Mouse (Mus musculus) layer of hippocampus, adult 6 months (tissue): ENCODE data around the gene Rnf146. TPM values are rescaled to one million over a fixed set of nuclear protein-coding genes. Genes with fewer than 3 reads are reported as not detected.

Experiments used
- long read RNA-seq, 2 experiments: library from polyadenylated mRNA; unstranded; transcript quantifications; one replicate each; pipeline ENCODE4 v2.0.0; 2019 to 2020
- polyA plus RNA-seq: library from polyadenylated mRNA; unstranded; fragments of <200 nt; fragmentation: Nextera tagmentation; gene quantifications from 2 replicates; pipeline ENCODE4 v1.2.3, GENCODE M21; 2021

Gene Rnf146
- 39.4 and 51.1 TPM in 2 replicates for polyA plus RNA-seq
- long read RNA-seq, experiment 1, full-length matches to known transcripts, result 72 of 92 reads
- long read RNA-seq, experiment 1, partial matches to known transcripts, result 15 of 92 reads
- long read RNA-seq, experiment 1, other reads (novel, unspliced or antisense), result 5 of 92 reads
- long read RNA-seq, experiment 2, full-length matches to known transcripts, result 159 of 175 reads
- long read RNA-seq, experiment 2, partial matches to known transcripts, result 5 of 175 reads
- long read RNA-seq, experiment 2, other reads (novel, unspliced or antisense), result 11 of 175 reads

GRCm38 (mm10) chr10:29362197-29362900 is at the start of gene Rnf146:
Gene Rnf146 (minus strand): TSS chr10:29362442.

GRCm38 (mm10) chr10:29313064-29313638 is 49.1 kb downstream of the Rnf146 start, which contains the start of gene Echdc1:
Gene Echdc1 (plus strand): TSS chr10:29313166.

Other genes with a start within 250 kb of the Rnf146 start
- gene Soga3, start 218.6 kb downstream of the Rnf146 start, polyA plus RNA-seq, result 122 and 140 TPM in 2 replicates
- gene Gm49353, start 163.5 kb downstream of the Rnf146 start, polyA plus RNA-seq, result 0.69 and 2.7 TPM in 2 replicates
- gene 9330159F19Rik, start 150.8 kb downstream of the Rnf146 start, polyA plus RNA-seq, result 8.7 and 11.9 TPM in 2 replicates
- 24.8 and 27.3 TPM in 2 replicates for gene Echdc1, start 49.3 kb downstream of the Rnf146 start, polyA plus RNA-seq
- 8.0 and 8.8 TPM in 2 replicates for gene Rspo3, start 173.4 kb upstream of the Rnf146 start, polyA plus RNA-seq